Mouse (Mus musculus): ENCODE measurements at regions not wholly inside any gene's neighbourhood (a gene's known extent, or its start where the extent isn't known, plus 50 kb on each side); places are given as distances from the start of the nearest gene placed in this dataset.

GRCm38 (mm10) chr6:94363951-94364350 is 80.2 kb upstream of the Magi1 start:
- H3K9me3 ChIP-seq (ENCODE audit: control insufficient read depth, low read length): no peaks in the 10 kb centered on the region
- no peak overlapping the region for H3K4me3 ChIP-seq (replicated peaks; ENCODE audit: low read length)
- DNase-seq (ENCODE audit: low spot score) (no peak), ATAC-seq (ENCODE audit: low FRiP score, low read depth) (no peak)
- no peak overlapping the region for H3K27ac ChIP-seq (replicated peaks; ENCODE audit: low read depth, low read length)
- H3K9ac ChIP-seq (ENCODE audit: low read depth, low read length, severe bottlenecking): no peak overlapping the region
- WGBS: 79% methylated on average over 6 of the region's 6 CpGs
- H3K27me3 ChIP-seq (ENCODE audit: control insufficient read depth, insufficient read depth, low read length): no peaks in the 10 kb centered on the region
- TF ChIP-seq POLR2A (IDR thresholded peaks at IDR 0.05; ENCODE audit: borderline replicate concordance, extremely low read depth, insufficient read depth, insufficient read length): no peak
- no peak overlapping the region for H3K4me2 ChIP-seq (replicated peaks; ENCODE audit: low read depth, low read length, severe bottlenecking)
- H3K36me3 ChIP-seq (ENCODE audit: control insufficient read depth, insufficient read depth, low read length): no peaks in the 10 kb centered on the region
- no peaks in the 10 kb centered on the region for H3K4me1 ChIP-seq (ENCODE audit: control insufficient read depth, insufficient read depth, low read length)

- Histone ChIP-seq H3K4me3 (replicated peaks; ENCODE audit: low read length) (no peak overlapping the region), H3K9me3 (ENCODE audit: control insufficient read depth, low read length) (no peaks in the 10 kb centered on the region), H3K4me2 (replicated peaks; ENCODE audit: low read depth, low read length, severe bottlenecking) (no peak overlapping the region), H3K27ac (replicated peaks; ENCODE audit: low read depth, low read length) (no peak overlapping the region), H3K4me1 (ENCODE audit: control insufficient read depth, insufficient read depth, low read length) (no peaks in the 10 kb centered on the region), H3K36me3 (ENCODE audit: control insufficient read depth, insufficient read depth, low read length) (no peaks in the 10 kb centered on the region), H3K9ac (ENCODE audit: low read depth, low read length, severe bottlenecking) (no peak overlapping the region), H3K27me3 (ENCODE audit: control insufficient read depth, insufficient read depth, low read length) (no peaks in the 10 kb centered on the region)
- TF ChIP-seq POLR2A (IDR thresholded peaks at IDR 0.05; ENCODE audit: borderline replicate concordance, extremely low read depth, insufficient read depth, insufficient read length): no peak
- ATAC-seq (ENCODE audit: low FRiP score, low read depth): no peak
- DNase-seq (ENCODE audit: low spot score): no peak
Observed at GRCm38 (mm10) chr6:94362626-94363025, 78.9 kb upstream of the Magi1 start.

GRCm38 (mm10) chr6:94357568-94357967 is 73.9 kb upstream of the Magi1 start:
- Histone ChIP-seq H3K4me1 (ENCODE audit: control insufficient read depth, insufficient read depth, low read length) (no peaks in the 10 kb centered on the region), H3K27ac (replicated peaks; ENCODE audit: low read depth, low read length) (no peak overlapping the region)
- ATAC-seq (ENCODE audit: low FRiP score, low read depth): no peak

GRCm38 (mm10) chr6:94354451-94355095 is 70.9 kb upstream of the Magi1 start:
- no peak overlapping the region for H3K4me3 ChIP-seq (replicated peaks; ENCODE audit: low read length)
- no peaks in the 10 kb centered on the region for H3K36me3 ChIP-seq (ENCODE audit: control insufficient read depth, insufficient read depth, low read length)
- H3K4me1 ChIP-seq (ENCODE audit: control insufficient read depth, insufficient read depth, low read length): no peaks in the 10 kb centered on the region
- H3K27ac ChIP-seq (replicated peaks; ENCODE audit: low read depth, low read length): no peak overlapping the region
- no peaks in the 10 kb centered on the region for H3K27me3 ChIP-seq (ENCODE audit: control insufficient read depth, insufficient read depth, low read length)
- no peak overlapping the region for H3K9ac ChIP-seq (ENCODE audit: low read depth, low read length, severe bottlenecking)
- ATAC-seq (ENCODE audit: low FRiP score, low read depth): no peak
- 24% methylated on average over 8 of the region's 8 CpGs for WGBS
- H3K4me2 ChIP-seq (replicated peaks; ENCODE audit: low read depth, low read length, severe bottlenecking): 0 out of 2 replicates have a peak overlapping the region, but pooled peaks have one; percentile 0
- no peak for DNase-seq (ENCODE audit: low spot score)
- TF ChIP-seq POLR2A (IDR thresholded peaks at IDR 0.05; ENCODE audit: borderline replicate concordance, extremely low read depth, insufficient read depth, insufficient read length): no peak
- H3K9me3 ChIP-seq (ENCODE audit: control insufficient read depth, low read length): no peaks in the 10 kb centered on the region

More at GRCm38 (mm10) chr6:94357568-94357967, 73.9 kb upstream of the Magi1 start:
- Histone ChIP-seq H3K27me3 (ENCODE audit: control insufficient read depth, insufficient read depth, low read length) (no peaks in the 10 kb centered on the region), H3K9ac (ENCODE audit: low read depth, low read length, severe bottlenecking) (no peak overlapping the region), H3K4me3 (replicated peaks; ENCODE audit: low read length) (no peak overlapping the region), H3K4me2 (replicated peaks; ENCODE audit: low read depth, low read length, severe bottlenecking) (no peak overlapping the region), H3K9me3 (ENCODE audit: control insufficient read depth, low read length) (no peaks in the 10 kb centered on the region), H3K36me3 (ENCODE audit: control insufficient read depth, insufficient read depth, low read length) (no peaks in the 10 kb centered on the region)
- TF ChIP-seq POLR2A (IDR thresholded peaks at IDR 0.05; ENCODE audit: borderline replicate concordance, extremely low read depth, insufficient read depth, insufficient read length): no peak
- no peak for DNase-seq (ENCODE audit: low spot score)
- 69% methylated on average over 4 of the region's 4 CpGs for WGBS

- no peak for TF ChIP-seq POLR2A (IDR thresholded peaks at IDR 0.05; ENCODE audit: borderline replicate concordance, extremely low read depth, insufficient read depth, insufficient read length)
- Histone ChIP-seq H3K27ac (replicated peaks; ENCODE audit: low read depth, low read length) (no peak overlapping the region), H3K36me3 (ENCODE audit: control insufficient read depth, insufficient read depth, low read length) (no peaks in the 10 kb centered on the region), H3K9ac (ENCODE audit: low read depth, low read length, severe bottlenecking) (no peak overlapping the region), H3K4me2 (replicated peaks; ENCODE audit: low read depth, low read length, severe bottlenecking) (no peak overlapping the region), H3K4me1 (ENCODE audit: control insufficient read depth, insufficient read depth, low read length) (no peaks in the 10 kb centered on the region), H3K9me3 (ENCODE audit: control insufficient read depth, low read length) (no peaks in the 10 kb centered on the region), H3K4me3 (replicated peaks; ENCODE audit: low read length) (no peak overlapping the region), H3K27me3 (ENCODE audit: control insufficient read depth, insufficient read depth, low read length) (no peaks in the 10 kb centered on the region)
- no peak for DNase-seq (ENCODE audit: low spot score)
- WGBS: 76% methylated on average over 2 of the region's 2 CpGs
- no peak; the same call in 1 of the 2 replicates for ATAC-seq (ENCODE audit: low FRiP score, low read depth)
Observed at GRCm38 (mm10) chr6:94344296-94344695, 60.6 kb upstream of the Magi1 start.
